Mouse (Mus musculus) spleen, adult 12 weeks (tissue): Measurements from ENCODE around the gene Scg3.
"Not testable (repeated sequence)": the region's sequence is repeated elsewhere in the genome, so short reads cannot be mapped to it uniquely, and the experiment has no call there.

Source experiments
- DNase-seq: peaks from one replicate; pipeline ENCODE4 v3.0.0; 2022; ENCODE audit warnings: low spot score

The Scg3 gene

GRCm38 (mm10) chr9:75625556-75626307, 58.1 kb downstream of the Scg3 start, which contains the start of gene Lysmd2:
TSS of gene Lysmd2 (plus strand) at chr9:75625741.
- DNase-seq: no peak

GRCm38 (mm10) chr9:75624983-75625555, 58.8 kb downstream of the Scg3 start:
- DNase-seq: no peak

- DNase-seq: no peak
These were observed 62.4 kb downstream of the Scg3 start for GRCm38 (mm10) chr9:75621428-75621827.

GRCm38 (mm10) chr9:75619761-75620160, 64.1 kb downstream of the Scg3 start:
- DNase-seq: not testable (repeated sequence)

- no peak for DNase-seq
These were observed 64.9 kb downstream of the Scg3 start for GRCm38 (mm10) chr9:75618836-75619400.

- no peak for DNase-seq
These were observed 67.3 kb downstream of the Scg3 start for GRCm38 (mm10) chr9:75616560-75616959.

GRCm38 (mm10) chr9:75610571-75611493, 73.0 kb downstream of the Scg3 start, which contains the start of gene Tmod2:
TSS of gene Tmod2 (minus strand) at chr9:75611325.
- no peak for DNase-seq

GRCm38 (mm10) chr9:75609965-75610364, 73.9 kb downstream of the Scg3 start:
- no peak for DNase-seq

- no peak for DNase-seq
These were observed 74.4 kb downstream of the Scg3 start for GRCm38 (mm10) chr9:75609505-75609904.

- no peak for DNase-seq
These were observed 76.4 kb downstream of the Scg3 start for GRCm38 (mm10) chr9:75607496-75607895.

- no peak for DNase-seq
These were observed 82.3 kb downstream of the Scg3 start for GRCm38 (mm10) chr9:75601510-75601909.

GRCm38 (mm10) chr9:75600166-75600934, 83.5 kb downstream of the Scg3 start:
- DNase-seq: no peak

- no peak for DNase-seq
These were observed 84.5 kb downstream of the Scg3 start for GRCm38 (mm10) chr9:75599191-75599841.

- no peak for DNase-seq
These were observed 86.3 kb downstream of the Scg3 start for GRCm38 (mm10) chr9:75597596-75597995.

- no peak for DNase-seq
These were observed 86.8 kb downstream of the Scg3 start for GRCm38 (mm10) chr9:75597036-75597435.

- no peak for DNase-seq
These were observed 90.4 kb downstream of the Scg3 start for GRCm38 (mm10) chr9:75593481-75593880.
